Mouse (Mus musculus): ENCODE results near the gene Synm. TPM values are rescaled to one million over a fixed set of nuclear protein-coding genes. Genes with fewer than 3 reads are reported as not detected.

Gene Synm
- total RNA-seq (2022): 10 to 100 TPM; 10.1 to 18.0 (median 12.0) TPM

- peak; percentile 87 for DNase-seq
These were observed at the start of gene Synm for GRCm38 (mm10) chr7:67759629-67759995. Gene Synm, minus strand, starts transcription at chr7:67759742.

- no peak for DNase-seq
These were observed 44.3 kb upstream of the Synm start for GRCm38 (mm10) chr7:67803857-67804215.

GRCm38 (mm10) chr7:67803015-67803856 is 43.7 kb upstream of the Synm start:
- DNase-seq: peak; percentile 48

DNA sequence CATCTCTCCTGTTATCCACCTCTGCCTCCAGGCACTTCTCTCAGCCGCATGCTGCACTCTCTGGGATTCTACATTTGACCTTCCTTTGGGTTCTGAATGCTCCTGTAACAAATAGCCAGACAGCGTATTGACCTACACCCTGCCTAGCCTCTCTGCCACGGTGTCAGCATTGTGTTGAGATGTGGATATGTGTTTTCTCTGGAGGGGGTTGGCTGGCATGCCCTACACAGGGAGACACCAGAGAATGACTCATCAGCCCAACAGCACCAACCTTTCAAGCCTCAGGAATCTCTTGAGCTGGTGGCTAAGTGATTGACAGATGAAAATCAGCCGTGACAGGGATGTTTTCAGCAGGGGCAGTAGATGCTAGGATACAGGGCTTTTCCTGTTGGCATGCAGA is 41.5 kb upstream of the Synm start:
- DNase-seq: no peak

DNA sequence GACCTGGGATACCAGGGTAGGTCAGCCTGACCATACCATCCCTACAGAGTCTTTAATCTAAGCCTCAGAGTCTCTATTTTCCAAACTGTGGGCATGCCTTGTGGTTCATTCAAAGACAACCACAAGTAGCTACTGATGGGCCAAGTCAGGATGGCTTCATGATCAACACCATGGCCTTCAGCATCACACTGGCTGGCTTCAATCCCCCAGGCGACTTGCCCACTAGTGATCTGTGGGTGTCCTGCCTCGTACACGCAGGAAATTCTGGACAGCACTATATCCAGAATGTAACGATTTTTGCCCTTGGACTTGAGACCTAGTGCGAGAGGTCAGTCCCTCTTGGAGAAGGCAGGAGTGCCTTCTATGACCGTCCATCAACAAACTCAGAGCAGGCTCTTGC is 41.0 kb upstream of the Synm start:
- DNase-seq: no peak

GRCm38 (mm10) chr7:67798476-67798875 is 38.9 kb upstream of the Synm start:
- no peak for DNase-seq

DNA sequence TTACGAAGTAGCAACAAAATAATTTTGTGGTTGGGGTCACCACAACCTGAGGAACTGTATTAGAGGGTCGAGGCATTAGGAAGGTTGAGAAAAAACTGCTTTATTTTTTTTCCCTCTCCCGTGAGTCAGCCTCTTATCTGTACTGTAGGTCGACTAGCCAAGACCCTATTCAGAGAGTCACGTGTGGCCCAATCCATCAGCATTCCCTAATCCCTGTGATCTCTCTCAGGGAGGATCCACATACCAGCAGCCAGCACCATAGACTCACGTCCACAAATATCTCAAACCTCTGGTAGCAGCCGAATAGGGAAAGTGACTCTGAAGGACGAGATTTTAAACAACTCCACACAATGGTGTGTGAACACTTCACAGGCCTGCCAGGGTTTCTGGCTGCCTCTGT is 37.5 kb upstream of the Synm start:
- no peak for DNase-seq

- DNase-seq: no peak
These were observed 33.9 kb upstream of the Synm start for GRCm38 (mm10) chr7:67793449-67793848.

DNA sequence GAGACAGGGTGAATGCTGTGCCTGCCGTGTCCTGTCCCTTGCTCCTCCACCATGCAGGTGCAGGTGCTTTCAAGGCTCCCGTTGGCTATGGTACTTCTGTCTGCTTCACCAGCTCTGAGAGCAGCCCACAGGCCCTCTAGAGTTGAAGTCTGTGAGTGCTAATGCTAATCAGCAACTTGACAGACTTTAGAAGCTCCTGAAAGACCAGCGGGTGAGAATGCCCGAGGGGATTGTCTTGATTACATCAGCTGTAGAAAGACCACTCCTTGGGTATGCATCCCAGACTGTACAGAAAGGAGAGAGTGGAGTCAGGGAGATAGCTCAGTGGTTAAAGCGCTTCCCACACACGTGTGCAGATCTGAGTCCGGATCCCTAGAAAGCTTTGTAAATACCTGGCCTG is 31.7 kb upstream of the Synm start:
- DNase-seq: no peak

- DNase-seq: peak; percentile 61
These were observed 29.2 kb upstream of the Synm start for GRCm38 (mm10) chr7:67788713-67789112.

DNA sequence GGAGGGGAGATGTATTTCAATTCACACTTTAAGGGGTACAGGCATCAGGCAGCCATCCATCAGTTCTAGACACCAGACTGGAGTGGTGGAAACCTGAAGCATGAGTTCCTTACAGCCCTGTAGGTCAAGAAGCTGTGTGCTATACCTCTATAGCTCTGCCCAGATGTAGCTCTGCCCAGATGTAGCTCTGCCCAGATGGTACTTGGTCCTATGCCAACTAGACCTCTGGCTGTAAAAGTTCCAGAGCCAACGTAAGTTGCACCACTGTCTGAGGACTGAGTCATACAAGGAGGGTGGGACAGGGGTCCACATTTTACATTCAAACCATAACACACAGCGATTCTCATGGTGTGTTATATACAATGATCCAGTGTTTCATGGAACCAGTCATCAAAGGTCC is 28.3 kb upstream of the Synm start:
- DNase-seq: no peak

DNA sequence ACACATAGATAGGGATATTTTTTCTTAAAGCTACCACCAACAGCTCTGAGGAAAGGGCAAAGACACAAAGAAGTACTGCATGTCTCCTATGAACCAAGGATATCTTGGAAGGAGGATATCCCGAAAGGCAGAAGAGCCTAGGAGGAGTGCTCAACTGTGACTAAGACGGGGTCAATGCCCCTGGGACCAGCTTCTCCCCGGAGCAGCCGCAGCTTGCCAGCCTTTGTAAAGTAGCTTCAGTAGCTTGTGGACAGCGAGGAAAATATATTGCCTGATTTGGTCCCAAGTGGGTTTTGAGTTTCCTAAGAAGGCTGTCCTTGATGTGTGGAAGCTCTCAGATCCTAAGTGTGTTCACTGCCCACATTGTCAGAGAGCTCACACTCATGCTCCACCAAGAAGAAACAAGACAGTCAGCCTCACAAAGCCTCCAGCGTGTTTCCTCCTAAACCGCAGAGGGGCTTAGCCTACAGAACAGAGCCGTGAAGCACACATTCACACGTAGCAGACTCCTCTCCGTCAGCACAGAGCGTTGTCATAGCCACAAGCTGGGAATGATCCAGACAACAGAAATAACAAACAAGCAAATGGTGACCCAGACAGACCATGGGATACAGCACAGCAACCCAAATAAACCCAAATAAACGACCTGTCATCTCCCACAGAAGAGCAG is 17.2 kb upstream of the Synm start:
- DNase-seq: no peak

DNA sequence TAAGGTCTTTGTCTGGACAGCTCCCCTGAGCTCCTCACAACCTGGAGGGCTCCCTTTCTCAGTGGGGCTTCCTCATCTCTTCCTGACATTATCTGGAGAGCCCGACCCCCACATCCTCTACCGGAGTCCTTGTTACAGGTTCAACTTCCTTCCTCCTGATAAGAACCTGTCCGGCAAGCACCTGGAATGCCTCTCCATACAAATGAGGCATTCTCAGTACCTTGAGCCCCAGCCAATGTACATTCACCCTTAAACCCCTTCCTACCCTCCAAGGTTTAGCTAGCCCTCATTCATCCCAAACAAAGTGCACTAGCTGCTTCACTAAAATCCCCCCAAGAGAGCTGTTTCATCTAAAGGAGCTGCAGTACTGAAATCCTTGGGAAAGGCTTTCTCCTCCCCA is 16.1 kb upstream of the Synm start:
- DNase-seq: no peak

DNA sequence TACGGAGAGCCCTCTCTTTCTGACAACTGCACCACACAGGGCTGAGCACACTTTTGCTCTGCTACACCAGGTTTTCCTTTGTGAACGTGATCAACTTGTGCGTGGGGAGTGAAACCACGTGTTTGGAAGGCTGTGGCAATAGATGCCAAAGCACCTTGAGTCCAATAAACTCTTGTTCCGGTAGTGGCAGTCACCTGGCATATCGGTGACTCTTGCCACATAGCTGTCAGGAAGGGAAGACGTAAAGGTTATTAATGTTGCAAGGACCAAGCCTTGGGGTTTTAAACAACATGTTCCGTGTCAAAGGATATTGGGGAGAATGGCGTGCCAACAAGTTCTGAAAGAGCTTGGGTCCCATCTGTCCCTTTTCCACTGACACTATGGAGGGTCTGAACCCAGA is 12.7 kb upstream of the Synm start:
- DNase-seq: no peak

GRCm38 (mm10) chr7:67769487-67769886 is 9.9 kb upstream of the Synm start:
- DNase-seq: peak; percentile 91

- peak; percentile 58 for DNase-seq
These were observed 8.6 kb upstream of the Synm start for GRCm38 (mm10) chr7:67768125-67768524.

GRCm38 (mm10) chr7:67763625-67764024 is 4.1 kb upstream of the Synm start:
- DNase-seq: no peak

GRCm38 (mm10) chr7:67758858-67759628 is 499 bp downstream of the Synm start:
- DNase-seq: no peak

GRCm38 (mm10) chr7:67758506-67758857 is 1.1 kb downstream of the Synm start:
- DNase-seq: no peak

- no peak for DNase-seq
These were observed 2.9 kb downstream of the Synm start for GRCm38 (mm10) chr7:67756636-67757035.

DNA sequence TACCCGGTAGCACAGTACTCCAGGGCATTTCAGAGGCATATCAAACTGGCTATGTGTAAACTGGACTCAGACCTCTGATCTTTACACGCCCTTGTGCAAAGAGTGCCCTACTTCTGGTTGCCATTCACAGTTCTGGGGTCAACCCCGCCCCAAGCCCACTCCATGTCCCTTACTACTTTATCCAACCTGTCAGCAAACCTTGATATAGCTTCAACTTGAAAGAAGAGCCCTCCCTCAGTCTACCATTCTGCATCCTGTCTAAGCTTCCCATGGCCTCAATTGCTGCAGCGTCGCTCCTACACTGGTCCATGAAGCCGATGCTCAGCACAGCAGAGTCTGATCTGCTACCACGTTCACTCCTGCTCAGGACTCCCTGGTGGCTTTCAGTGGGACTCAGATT is 4.2 kb downstream of the Synm start:
- no peak for DNase-seq

GRCm38 (mm10) chr7:67754606-67755005 is 4.9 kb downstream of the Synm start:
- no peak for DNase-seq

GRCm38 (mm10) chr7:67749441-67750239 is 9.9 kb downstream of the Synm start:
- DNase-seq: no peak

All from adrenal gland, adult 8-10 months (tissue).